Mouse (Mus musculus) heart, postnatal 4 days (tissue): ENCODE measurements around the gene Btbd11. TPM values are rescaled to one million over a fixed set of nuclear protein-coding genes. Genes with fewer than 3 reads are reported as not detected.
A peak's percentile ranks its signal among the peaks of the same experiment; 100 is the strongest.

ENCODE experiments used
- DNase-seq: peaks from one replicate; pipeline ENCODE4 v3.0.0; 2021
- total RNA-seq, 2 experiments: library from RNA; stranded (reverse); gene quantifications; 2 replicates each; pipeline ENCODE4 v1.2.3; 2021

Gene Btbd11
- total RNA-seq, 2 experiments from 2014 or later = 1.1 to 1.7 TPM

DNA sequence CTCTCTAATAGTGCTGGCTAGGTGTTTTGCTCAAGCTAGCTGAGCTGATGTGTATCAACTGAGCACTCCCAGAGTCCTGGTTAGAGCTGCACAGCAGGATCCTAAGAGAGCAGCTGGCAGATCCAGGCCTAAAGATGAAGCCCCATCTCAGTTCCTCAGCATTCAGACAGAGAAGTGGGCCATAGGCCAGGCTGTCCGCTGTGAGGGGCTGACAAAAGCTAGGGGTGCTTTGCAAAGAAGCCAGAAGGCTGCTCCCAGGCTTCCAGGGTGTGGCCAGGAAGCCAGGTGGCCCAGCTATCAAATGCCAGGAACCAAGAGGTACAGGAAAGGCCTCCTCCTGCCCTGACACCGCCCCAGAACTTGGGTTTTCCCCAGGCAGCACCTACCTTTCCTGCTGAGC, 140.0 kb downstream of the Btbd11 start:
- no peak for DNase-seq

DNA sequence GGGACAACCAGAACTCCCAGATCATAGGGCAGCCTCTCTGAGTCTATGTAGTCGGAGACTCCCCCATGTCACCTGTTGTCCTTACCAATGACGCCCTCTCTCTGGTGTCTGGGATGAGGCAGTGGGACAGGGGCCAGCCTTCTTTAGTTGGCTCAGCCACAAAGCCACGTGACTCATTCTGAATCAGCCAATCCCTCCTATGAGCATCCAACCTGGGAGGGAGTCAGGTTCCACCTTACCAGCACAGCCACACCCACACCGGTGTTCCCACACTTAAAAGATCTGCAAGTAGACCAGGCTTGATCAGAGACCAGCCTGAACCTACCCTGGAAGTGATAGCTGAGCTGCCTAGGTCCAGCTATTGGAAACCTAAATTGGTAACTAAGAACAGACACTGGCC, 141.1 kb downstream of the Btbd11 start:
- no peak for DNase-seq

DNA sequence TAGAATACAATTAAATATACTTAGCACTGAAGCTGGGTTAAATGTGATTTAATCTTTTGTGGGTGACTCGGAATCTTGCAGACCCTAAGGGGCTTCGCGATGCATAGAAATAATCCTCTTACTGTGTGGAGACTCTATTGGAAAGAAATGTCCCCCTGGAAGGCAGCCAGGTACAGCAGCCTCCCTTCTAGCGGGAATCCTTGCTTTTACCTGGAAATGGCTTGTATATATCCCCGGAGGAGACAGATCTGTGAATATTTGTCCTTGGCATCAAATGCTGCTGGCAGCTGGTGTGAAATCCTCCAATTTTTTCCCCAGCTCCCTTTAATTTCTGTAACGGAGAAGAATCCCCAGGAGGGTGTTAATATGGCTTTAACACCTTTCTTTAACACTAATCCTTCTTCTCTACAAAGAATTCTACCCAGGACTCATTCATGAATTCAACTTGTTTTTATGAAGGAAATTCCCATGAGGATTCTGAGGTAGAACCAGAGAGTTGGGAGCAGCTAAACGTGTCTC, 146.6 kb downstream of the Btbd11 start:
- no peak for DNase-seq

DNA sequence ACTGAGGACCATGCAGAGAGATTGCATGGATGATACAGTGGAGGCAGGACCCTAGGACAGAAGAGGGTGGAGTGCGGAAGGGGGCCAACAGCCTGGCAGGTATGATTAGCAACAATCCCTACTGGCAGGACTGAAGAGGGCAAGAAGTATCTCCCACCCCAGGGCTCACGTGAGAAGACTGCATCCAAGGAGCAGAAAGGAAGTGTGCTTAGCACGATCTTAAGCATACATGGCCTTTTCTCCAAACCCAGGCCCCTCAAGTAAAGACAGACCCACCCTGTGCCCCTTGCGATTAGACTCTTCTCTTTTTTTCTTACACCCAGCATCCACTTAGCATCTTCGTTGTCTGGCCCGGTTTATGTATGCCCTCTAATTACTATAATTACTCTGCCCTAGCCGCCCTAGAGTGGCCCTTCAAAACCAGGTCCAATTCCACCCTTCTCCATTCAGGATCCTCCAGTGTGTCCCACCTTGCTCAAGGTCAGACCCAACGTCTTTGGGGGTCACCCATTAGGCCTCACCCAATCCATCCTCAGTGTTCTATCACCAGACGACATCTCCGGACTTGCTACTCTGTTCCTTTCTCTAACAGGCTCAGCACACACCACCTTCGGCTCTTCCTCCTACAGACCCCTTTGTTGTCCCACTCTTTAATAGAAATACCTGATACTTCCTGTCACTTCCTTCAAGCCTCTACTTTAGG, 151.6 kb downstream of the Btbd11 start:
- DNase-seq = no peak

DNA sequence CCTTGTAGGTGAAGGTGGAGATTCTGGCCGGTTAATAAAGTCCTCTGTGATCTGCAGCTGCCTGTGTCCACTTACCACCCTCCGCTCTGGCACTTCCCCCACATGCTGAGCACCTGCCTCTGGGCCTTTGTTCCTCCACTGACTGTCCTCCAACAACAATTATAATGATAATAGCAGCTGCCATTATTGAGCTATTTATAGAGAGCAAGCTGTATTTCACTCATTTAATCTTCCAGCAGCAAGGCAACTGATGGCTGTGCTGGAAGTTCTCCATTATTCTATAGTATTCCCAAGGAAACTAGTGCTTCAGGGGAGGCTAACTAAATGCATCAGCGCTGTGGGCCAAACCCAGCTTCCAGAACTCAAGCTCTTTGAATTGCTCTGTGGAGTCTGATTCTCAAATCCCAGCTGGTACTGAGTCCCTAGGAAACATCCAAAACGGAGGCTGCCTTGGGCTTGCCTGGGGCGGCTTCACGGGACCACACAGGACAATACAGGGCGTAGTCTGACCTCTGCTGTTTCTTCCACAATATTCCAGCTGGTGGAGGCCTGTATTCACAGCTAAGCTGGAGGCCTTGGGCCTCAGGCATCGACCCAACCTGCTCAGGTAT, 153.0 kb downstream of the Btbd11 start:
- no peak for DNase-seq

DNA sequence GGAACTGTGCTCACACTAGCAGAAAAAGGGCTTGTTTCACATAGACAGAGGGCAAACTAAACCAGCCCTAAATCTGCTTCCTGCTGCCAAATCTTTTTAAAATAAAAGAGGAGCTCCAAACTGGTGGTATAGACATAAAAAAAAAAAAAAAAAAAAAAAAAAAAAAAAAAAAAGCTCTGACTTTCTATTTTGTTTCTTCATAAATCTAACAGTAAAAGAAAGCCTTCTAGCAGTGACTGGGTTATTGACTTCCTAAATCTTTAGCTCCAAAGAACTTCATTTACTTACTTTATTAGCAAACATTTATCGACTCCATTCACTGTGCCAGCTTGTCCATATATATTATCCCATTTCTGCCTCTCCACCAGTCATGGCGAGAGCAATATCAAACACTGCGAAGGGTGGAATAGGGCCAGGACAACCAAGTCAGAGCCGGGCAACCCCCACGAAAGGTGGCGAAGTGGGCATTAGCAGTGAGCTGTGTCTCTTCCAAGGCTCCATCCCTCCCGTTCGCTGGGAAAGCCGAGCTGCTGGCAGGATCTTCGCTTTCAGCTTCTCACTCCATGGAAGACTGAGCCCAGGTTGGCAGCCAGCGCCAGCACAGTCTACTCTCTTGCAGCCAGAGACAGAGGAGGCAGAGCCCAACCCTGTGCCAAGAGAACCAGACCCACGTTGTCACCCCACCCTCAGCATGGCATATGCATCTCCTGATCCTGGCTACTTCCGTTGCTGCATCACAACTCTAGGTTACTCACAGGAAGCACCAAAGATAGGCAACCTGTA, 153.9 kb downstream of the Btbd11 start:
- no peak for DNase-seq

DNA sequence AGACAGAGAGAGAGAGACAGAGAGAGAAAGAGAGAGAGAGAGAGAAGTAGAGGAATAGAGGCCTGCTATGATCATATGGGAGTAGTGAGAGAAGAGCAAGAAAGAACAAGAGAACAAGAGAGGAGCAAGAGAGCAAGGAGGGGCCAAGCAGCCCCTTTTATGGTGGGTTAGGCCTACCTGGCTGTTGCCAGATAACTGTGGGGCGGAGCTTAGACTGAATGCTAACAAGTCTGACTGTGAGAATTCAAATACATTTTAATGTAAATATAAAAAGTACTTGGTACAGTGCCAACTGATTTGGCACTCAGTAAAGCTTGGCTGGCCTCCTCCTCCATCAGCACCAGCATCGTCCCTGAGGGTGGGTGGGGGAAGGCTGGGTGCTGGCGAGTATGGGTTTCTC, 154.9 kb downstream of the Btbd11 start:
- no peak for DNase-seq

DNA sequence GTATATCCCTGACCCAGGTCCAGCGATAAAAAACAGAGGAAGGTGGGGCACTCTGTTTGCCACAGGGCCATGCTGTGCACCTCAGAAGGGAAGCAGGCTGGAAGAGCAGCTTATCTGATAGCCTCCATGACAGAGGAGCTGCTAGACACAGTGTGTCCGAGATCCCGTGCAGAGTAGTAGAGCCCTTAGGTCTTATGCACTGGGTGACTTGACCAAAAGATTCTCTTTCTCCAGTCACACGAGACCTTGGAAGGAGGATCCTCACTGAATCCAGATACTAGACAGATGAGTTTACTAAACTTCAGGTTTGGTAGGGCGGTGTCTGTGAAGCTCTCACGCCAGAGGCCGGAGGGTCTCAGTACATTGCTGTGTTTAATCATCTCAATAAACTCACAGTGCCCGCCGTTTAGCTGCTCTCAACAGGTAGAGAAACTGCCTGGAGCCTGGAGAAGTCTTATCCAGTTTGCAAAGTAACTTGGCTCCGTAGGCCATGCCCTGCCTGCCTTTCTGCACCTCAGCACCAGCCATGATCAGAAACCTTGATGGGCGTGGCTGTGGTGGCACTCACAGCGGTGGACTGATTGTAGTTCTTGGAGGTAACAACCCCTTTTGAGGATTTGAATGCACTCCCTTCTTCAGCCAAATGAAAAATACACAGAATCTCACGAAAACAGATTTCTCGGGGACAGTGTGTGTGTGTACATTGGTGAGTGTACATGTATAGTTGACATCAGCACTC, 155.4 kb downstream of the Btbd11 start:
- no peak for DNase-seq

DNA sequence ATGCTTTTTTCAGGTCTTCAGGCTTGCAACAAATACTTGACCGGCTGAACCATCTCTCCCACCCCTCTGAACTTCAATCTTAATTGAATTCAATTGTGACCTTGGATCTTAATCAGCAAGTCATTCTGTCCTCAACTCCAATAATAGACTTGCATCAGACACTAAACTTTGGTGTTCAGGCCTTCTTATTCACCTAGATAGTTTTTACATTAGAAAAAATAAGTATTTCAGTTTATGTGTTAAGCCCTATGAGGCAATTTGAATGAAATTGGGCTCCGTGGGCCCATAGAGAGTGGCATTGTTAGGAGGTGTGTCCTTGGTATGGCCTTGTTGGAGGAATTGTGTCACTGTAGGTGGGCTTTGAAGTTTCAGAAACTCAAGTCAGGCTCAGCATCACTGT, 156.7 kb downstream of the Btbd11 start:
- no peak for DNase-seq

DNA sequence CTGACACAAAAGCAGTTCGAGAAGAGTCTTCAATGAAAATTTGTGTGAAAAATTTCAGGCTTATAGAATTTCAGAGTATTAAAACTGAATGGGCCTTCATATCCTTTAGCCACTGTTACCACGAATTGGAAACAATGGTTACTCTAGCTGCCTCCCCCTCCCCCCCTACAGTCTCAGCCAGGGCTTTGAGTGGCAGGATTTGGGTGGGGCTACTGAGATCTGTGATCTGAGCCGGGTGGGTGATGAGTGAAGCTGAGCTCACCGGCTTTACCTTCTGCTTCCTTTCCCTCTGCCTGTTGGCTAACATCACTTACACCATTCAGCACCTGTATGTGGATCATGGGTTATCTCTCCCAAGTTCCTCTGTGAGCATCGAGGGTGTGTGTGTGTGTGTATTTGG, 158.4 kb downstream of the Btbd11 start:
- no peak for DNase-seq

DNA sequence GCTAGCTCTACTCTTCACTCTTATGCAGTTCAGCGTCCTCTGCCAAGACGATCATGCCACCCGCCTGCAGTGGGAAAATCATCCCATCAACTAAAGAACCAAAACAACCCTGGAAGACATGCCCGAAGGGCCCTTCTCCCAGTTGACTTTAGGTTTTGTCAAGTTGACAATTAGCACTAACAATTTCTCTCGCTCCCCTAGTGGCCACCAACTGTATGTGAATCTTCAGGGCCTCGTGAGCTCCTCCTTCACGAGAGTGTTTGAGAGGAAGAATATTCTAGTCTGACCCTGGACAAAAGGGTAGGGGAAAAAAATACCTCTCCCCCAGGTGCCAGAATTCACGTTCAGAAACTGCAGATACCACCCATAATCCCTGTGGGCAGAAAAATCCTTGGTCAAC, 168.6 kb downstream of the Btbd11 start:
- DNase-seq = no peak

DNA sequence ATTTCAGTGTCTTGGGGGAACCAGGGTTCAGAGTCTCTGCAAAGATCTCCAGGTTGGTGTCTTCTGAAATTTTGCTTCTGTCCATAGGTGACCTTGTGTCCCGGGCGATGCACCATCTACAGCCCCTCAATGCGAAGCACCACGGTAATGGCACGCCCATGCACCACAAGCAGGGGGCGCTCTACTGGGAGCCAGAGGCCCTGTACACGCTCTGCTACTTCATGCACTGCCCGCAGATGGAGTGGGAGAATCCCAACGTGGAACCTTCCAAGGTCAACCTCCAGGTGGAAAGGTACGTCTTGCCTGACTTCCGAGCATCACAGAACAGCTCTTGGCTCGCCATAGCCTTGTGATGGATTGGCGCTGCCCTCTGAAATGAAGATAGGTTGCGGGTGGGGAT, 174.8 kb downstream of the Btbd11 start:
- no peak for DNase-seq

DNA sequence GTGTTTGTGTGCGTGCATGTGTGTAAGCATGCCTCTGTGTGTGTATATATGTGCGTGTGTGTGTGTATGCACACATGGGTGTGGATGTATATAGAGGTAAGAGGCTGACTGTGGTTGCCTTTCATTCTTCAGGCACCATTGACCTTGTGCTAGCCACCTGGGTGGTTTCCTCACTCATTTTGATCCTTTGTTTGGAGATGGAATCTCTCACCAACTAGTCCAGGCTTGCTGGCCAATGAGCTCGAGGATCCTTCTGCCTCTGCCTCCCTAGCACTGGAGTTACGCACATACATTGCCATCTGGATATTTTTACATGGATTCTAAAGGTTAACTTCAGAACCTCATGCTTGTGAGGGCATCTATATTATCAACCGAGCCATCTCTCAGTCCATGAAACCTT, 184.8 kb downstream of the Btbd11 start:
- no peak for DNase-seq

DNA sequence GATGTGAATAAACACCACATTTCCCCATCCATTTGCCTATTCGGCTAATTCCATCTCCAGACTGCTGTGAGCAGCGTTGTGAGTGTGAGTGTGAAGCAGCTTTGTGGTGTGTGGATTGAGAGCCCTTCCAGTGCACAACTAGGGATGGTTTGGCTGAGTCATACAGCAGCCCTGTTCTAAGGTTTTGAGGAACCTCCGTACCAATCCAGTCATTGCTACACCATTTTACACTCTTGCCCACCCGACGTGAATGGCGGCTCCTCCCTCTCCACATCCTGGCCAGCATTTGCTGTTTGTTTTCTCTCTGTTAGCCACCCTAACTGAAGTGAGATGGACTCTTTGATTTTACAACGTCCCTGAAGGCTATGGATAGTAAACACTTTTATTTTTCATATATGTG, 186.0 kb downstream of the Btbd11 start:
- DNase-seq = no peak

DNA sequence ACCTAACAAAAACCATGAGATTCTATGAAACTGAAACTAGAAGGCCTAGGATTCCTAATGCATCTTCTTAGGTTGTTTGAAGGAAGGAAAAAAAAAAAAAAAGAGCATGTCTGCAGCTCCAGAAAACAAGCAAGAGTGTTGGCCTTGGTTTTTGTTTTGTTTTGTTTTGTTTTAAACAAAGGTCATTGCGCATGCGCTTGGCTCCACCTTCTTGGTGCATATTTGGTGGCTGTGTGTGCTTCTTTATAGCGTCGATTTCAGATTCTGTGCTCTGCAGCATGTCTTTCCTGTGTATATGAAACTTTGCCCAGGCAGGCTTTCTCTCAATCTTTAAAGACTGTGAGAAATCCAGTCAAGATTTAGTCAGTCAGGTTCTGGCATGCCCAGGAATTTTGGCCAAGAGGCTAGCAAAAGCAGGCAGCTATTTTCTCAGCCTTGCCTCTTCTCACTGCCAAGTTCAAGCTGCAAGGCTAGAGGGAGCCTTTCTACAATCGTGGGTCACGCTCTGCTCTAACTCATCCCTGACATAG, 191.3 kb downstream of the Btbd11 start:
- DNase-seq = no peak

DNA sequence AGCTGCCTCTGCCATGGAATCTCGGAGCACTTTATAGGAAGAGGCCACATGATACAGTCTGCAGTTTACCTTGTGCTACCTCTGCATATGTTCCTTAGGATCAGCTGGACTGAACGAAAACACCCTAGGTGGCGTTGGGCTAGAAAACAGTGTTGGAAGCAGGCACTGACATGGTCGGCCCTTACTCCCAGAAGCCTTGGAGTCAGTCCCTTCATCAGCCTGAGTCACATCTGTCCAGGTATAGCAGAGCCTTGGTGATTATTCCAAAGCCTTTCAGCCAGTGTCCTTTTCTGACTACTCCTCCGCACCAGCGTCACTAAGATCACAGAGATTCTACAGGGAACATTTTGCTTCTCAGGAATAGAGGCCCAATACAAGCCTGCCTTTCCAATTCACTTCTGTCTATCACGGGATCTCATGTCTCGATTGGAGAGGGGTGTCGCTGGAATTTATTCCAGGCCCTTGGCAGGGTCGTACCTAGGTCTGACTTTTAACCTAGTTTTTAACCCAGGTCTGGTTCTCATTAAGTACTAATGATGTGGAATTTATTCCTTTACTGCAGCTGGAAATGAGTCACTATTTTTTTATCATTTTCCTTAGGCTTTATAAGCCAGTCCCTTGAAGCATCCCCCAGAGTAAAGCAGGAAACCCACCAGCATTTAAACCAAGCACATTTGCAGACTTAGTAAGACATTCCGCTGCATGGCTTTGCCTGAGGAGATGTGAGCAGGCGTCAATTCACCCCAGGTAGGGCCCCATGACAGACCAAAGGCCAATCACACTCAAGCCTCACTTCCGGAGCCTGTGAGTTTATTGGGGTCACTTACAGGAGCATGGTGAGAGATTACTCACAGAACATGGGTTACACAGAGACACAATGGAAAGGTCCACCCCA, 192.2 kb downstream of the Btbd11 start:
- no peak for DNase-seq

DNA sequence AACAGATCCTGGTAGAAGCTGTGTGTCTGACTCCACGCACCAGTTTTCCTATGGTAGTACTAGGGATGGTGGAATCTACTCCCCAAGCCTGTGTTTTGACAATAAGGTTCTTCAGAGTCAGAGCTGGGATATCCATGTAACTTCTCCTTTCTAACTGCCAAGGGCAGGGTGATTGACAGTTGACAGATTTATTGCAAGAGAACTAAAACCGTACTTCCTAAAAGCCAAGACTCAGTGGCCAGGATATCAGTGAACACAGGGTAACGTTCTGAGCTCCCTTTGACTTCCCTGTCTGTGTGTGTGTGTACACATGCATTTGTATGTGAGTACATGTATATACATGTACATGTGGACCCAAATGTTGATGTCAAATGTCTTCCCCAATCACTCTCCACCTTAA, 201.1 kb downstream of the Btbd11 start:
- DNase-seq = no peak

DNA sequence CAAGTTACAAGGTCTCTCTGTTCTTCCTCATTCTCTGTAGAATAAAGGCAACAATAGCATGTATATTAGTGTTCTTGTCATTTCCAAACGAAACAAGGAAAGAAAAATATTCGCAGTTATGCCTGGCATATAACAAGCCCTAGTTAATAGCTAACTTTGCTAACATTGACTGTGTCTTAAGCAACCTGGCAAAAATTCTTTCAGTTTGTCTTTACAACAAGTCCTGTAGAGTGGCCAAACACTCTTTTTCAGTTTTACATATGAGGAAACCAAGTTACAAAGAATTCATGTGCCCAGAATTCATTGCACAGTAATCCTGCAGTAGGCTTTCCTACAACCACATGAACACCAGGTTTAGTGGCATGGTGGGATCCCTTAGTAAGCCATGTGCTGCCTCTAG, 203.4 kb downstream of the Btbd11 start:
- DNase-seq = no peak

DNA sequence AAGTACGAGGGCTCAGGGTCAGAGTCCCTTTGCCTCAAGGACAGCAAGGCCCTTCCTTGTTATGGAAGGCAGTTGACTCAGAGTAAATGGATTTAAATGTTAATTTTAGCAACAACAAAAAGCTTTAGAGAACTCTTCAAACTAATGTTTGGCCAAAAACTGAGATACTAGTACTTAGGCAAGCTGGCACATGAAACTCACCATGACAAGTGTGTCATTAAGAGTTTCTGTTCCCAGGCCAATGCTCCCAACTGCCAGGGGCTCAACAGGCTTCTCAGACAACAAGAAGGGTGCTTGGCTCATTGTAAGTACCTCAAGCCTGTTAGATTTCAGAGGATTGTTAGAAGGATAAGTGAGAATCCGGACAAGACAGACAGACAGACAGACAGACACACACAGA, 204.7 kb downstream of the Btbd11 start:
- DNase-seq = no peak

DNA sequence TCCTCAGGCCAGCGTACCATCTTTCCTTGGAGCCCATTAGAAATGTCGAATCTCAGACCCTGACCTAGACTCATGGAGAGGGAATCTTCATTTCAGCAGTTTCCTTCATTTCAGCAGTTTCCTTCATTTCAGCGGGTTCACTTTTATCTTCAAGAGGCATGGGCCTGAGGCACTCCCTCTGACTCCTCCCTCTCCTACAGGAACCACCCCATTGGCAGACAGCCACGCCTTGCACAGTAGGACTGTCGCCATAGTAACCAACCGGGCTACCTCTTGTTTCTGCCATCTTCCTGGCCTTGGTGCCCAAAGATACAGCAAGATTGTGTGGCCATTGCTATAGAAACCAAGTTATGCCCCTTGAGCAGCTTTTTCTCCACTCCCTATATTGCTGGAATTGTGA, 205.4 kb downstream of the Btbd11 start:
- DNase-seq = peak; percentile 12

DNA sequence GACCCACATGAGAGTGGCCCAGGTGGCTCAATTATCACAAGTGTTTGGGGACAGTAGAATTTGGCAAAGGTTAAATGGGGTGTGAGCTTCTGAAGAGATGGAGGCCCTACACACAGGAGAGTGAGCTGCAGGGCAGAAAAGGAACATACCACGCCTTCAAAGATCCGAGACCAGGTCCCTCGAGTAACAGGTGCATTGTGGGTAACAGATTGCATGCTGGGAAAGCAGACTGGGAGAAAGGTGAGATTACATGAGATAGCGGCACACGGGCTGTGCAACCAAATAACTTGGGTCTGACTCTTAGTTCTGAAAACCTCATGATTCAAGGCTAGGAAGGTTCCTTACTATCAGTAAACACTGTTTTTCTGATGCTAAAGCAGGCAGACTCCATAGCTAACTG, 209.7 kb downstream of the Btbd11 start:
- no peak for DNase-seq
